Mouse (Mus musculus) spleen, adult 2 months (tissue): Measurements from ENCODE around the gene Sp1. TPM values are rescaled to one million over a fixed set of nuclear protein-coding genes. Genes with fewer than 3 reads are reported as not detected.

Experiments
- DNase-seq, 2 experiments: peaks; one replicate each; pipeline versions ENCODE4 v3.0.0 to v3.0.0-alpha.2; 2012 to 2021; ENCODE audit warnings: low spot score in 2 of 2, low read depth in 1 of 2
- H3K27ac ChIP-seq: fragments of 200-500 bp; 2 replicates; pipeline ENCODE4 v1.5.1; 2012; ENCODE audit warnings: low read length, inconsistent platforms; ENCODE audit not compliant: insufficient read depth
- H3K27me3 ChIP-seq: fragments of 200-500 bp; 2 replicates; pipeline ENCODE4 v1.6.1; 2012; ENCODE audit warnings: mild to moderate bottlenecking, moderate library complexity, low read length, inconsistent platforms; ENCODE audit not compliant: control insufficient read depth, insufficient read depth
- H3K36me3 ChIP-seq: fragments of 200-500 bp; 2 replicates; pipeline ENCODE4 v1.6.1; 2012; ENCODE audit warnings: mild to moderate bottlenecking, low read length, inconsistent platforms; ENCODE audit not compliant: control insufficient read depth, insufficient read depth
- H3K4me1 ChIP-seq: fragments of 200-500 bp; 2 replicates; pipeline ENCODE4 v1.6.1; 2011; ENCODE audit warnings: inconsistent platforms; ENCODE audit not compliant: control insufficient read depth, insufficient read depth, insufficient read length
- H3K4me3 ChIP-seq: fragments of 200-500 bp; 2 replicates; pipeline ENCODE4 v1.5.1; 2011; ENCODE audit warnings: mild to moderate bottlenecking, inconsistent platforms; ENCODE audit not compliant: insufficient read depth, insufficient read length; ENCODE audit errors: extremely low read depth
- CTCF ChIP-seq: fragments of 200-500 bp; IDR thresholded peaks from 2 replicates; pipeline ENCODE4 v1.5.1; 2011; ENCODE audit warnings: mild to moderate bottlenecking, inconsistent platforms; ENCODE audit not compliant: insufficient read depth, insufficient read length, insufficient replicate concordance; ENCODE audit errors: extremely low read depth
- POLR2A ChIP-seq: fragments of 200-500 bp; IDR thresholded peaks from 2 replicates; pipeline ENCODE4 v1.6.1; 2011; ENCODE audit warnings: low read depth, low read length, inconsistent platforms
- WGBS: fragments of 180-500 bp; shearing (Covaris S2); methylation state at CpG from one replicate; pipeline ENCODE4 v1.1.7; 2018; 5-methylcytosine and 5-hydroxymethylcytosine counted together
- polyA plus RNA-seq: library from polyadenylated mRNA; depleted of rRNA; stranded (reverse); fragments of >200 nt; gene quantifications from 2 replicates; pipeline ENCODE4 v1.2.3, GENCODE M21; 2012

Gene Sp1
- polyA plus RNA-seq, 1 experiment = 22.7 TPM

DNA sequence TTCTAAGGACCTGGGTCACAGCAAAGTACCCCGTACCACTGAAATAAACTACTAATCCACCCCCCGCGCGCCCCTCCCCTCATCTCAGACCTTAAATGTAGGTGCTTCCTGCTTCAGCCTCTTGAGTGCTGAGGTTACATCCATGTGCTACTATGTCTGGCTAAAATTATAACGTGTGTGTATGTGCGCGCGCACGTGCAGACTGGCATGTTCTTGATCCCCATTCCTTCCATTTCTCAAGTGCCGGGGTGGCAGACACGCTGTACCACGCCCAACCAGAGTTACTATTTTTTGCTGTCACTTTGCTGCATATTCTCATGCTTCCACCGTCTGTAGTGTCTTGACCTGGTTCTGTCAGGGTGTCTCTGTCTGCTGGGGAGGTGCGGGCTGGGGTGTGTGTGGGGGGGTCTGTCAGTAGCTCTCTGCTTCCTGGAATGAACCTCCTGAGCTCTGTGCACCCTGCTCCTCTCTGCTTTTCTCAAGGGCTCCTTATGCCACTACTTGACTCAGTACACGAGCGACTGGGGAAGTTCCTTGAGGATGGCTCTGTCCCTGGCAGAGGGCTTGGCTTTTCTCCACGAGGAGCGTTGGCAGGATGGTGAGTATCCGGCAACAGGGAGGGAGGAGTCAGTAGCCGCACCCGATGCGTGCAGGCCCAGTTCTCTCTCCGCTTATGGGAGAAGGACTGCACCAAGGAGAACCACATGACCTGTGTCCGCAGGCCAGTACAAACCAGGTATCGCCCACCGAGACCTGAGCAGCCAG lies 45.9 kb downstream of the Sp1 start:
- Histone ChIP-seq H3K4me1 (no peaks in the 10 kb centered on the region), H3K27me3 (no peaks in the 10 kb centered on the region), H3K27ac (no peak overlapping the region), H3K4me3 (no peak overlapping the region), H3K36me3 (no peaks in the 10 kb centered on the region)
- DNase-seq = no peak
- WGBS = 89% methylated on average over 26 of the region's 26 CpGs
- TF ChIP-seq CTCF = no peak
- TF ChIP-seq POLR2A = no peak

DNA sequence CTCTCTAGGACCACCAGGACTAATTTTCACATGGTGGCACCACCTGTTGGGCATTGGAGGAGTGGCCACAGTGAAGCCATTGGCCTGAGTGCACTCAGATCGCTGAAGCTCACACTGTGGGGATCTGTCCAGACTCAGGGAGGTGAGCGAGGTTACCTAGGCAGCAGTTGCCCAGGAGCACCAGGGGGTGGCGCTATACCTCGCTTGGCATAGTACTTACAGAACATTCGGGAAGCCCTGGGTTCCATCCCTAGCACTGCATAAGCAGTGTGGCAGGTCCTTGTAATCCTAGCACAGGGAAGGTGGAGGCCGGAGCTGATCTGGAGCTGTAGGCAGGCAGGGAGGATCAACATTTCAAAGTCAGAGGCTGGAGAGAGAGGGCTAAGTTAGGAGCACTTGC lies 50.0 kb downstream of the Sp1 start:
- H3K4me1 ChIP-seq = peaks cover 10% of the 10 kb centered on the region
- no peaks in the 10 kb centered on the region for H3K27me3 ChIP-seq
- TF ChIP-seq CTCF (peak; percentile 20; the same call in 1 of the 2 replicates), POLR2A (no peak)
- no peak overlapping the region for H3K4me3 ChIP-seq
- no peaks in the 10 kb centered on the region for H3K36me3 ChIP-seq
- 67% methylated on average over 6 of the region's 6 CpGs for WGBS
- DNase-seq = no peak
- H3K27ac ChIP-seq = no peak overlapping the region

GRCm38 (mm10) chr15:102458050-102458736 lies 52.2 kb downstream of the Sp1 start:
- Histone ChIP-seq H3K27ac (peak overlapping the region; percentile 82), H3K4me3 (peak overlapping the region; percentile 27; the same call in 1 of the 2 replicates), H3K36me3 (peaks cover 9% of the 10 kb centered on the region), H3K4me1 (peaks cover 10% of the 10 kb centered on the region), H3K27me3 (no peaks in the 10 kb centered on the region)
- 28% methylated on average over 5 of the region's 5 CpGs for WGBS
- peak in 1 of 2 experiments; percentile 38 for DNase-seq
- no peak for TF ChIP-seq POLR2A
- TF ChIP-seq CTCF = no peak

GRCm38 (mm10) chr15:102458904-102459317 lies 53.0 kb downstream of the Sp1 start, which contains the start of gene Prr13:
TSS of gene Prr13 (plus strand) at chr15:102459028.
- H3K4me1 ChIP-seq = peaks cover 10% of the 10 kb centered on the region
- peak within 1 kb of the TSS; percentile 82 for H3K27ac ChIP-seq
- peak; percentile 95 to 96 for DNase-seq
- peak within 1 kb of the TSS; percentile 68 for H3K4me3 ChIP-seq
- 1% methylated on average over 19 of the region's 19 CpGs for WGBS
- TF ChIP-seq CTCF = peak; percentile 47; the same call in 1 of the 2 replicates
- peak; percentile 70 for TF ChIP-seq POLR2A
- H3K27me3 ChIP-seq = no peaks in the 10 kb centered on the region
- peaks cover 11% of the 10 kb centered on the region for H3K36me3 ChIP-seq

DNA sequence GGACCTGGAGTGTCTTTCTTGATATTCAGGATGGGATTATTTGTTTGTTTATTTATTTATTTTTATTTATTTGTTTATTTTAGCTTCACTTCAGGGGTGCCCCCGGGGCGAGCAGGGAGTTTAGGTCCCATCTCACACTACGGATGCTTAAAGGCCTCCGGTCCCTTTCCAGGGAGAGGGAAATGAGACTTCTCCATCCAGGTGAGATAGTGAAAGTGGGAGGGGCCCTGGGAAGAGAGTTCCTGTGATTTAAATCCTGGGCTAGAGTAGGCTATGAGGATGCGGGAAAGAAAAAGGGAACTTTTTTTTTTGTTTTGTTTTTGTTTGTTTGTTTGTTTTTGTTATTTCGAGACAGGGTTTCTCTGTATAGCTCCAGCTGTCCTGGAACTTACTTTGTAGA lies 53.4 kb downstream of the Sp1 start:
- peaks cover 11% of the 10 kb centered on the region for H3K36me3 ChIP-seq
- WGBS = 22% methylated on average over 6 of the region's 6 CpGs
- H3K4me3 ChIP-seq = peak overlapping the region; percentile 68
- no peaks in the 10 kb centered on the region for H3K27me3 ChIP-seq
- peaks cover 10% of the 10 kb centered on the region for H3K4me1 ChIP-seq
- no peak for TF ChIP-seq POLR2A
- no peak for TF ChIP-seq CTCF
- peak overlapping the region; percentile 48; the same call in 1 of the 2 replicates for H3K27ac ChIP-seq
- DNase-seq = no peak

GRCm38 (mm10) chr15:102459847-102460246 lies 53.9 kb downstream of the Sp1 start:
- Histone ChIP-seq H3K36me3 (peaks cover 11% of the 10 kb centered on the region), H3K4me3 (peak overlapping the region; percentile 40), H3K27ac (no peak overlapping the region), H3K27me3 (no peaks in the 10 kb centered on the region), H3K4me1 (peaks cover 10% of the 10 kb centered on the region)
- TF ChIP-seq POLR2A (no peak), CTCF (no peak)
- no peak for DNase-seq
- 8% methylated on average over 5 of the region's 5 CpGs for WGBS
